Mouse (Mus musculus) right cerebral cortex, postnatal 25 days (tissue): ENCODE measurements around the gene Axin1.

Experiments
- DNase-seq: peaks from one replicate; pipeline ENCODE4 v3.0.0; 2022

The Axin1 gene

DNA sequence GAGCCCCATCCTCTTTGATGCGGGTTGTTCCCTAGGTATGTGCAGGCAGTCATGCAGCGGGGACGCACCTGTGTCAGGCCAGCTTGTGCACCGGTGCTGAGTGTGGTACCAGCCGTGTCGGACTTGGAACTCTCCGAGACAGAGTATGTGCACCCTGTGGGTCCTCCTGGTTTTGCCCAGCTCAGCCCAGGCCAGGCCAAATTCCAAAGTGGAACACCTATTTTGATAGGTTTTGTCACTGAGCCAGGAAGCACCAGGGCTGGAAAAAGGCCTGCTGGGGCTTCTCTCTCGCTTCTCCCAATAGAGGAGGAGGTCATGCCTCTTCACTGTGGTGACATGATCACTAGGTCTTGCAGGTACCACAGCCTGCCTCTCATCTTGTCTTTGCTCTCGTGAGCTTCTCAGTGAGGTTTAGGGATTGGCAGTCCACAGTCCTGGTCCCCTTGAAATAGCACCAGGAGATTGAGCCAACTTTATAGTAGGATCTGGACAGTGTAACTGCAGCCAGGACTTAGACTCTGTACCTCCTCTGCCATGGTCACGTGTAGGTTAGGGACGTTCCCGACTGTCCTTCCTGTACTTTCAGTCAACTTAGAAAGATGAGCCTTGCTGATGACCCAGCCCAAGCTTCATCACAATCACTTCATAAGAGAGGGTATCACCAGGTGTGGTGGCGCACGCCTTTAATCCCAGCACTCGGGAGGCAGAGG lies 54.1 kb downstream of the Axin1 start:
- no peak for DNase-seq

DNA sequence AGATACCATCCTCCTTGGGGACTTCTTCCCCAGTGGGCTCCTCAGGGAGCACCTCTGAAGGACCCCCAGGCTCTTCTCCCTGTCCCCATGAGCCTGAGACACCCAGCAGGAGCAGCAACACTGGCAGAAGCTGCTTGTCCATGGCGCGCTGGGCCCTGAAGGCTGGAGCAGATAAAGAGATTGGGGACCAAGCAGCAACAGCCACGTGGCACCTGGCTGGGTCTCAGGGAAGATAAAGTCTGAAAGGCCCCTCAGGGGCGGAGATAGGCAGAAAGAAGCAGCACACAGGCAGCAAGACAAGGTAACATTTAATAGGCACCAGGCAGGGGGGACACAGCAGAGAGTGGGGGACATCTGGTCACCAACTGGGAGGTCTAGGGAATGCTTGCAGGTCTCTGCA lies 60.4 kb downstream of the Axin1 start, which contains the start of gene Pdia2:
Pdia2 (minus strand) TSS at position 196 of the 400 bp plus-strand sequence.
- no peak for DNase-seq

DNA sequence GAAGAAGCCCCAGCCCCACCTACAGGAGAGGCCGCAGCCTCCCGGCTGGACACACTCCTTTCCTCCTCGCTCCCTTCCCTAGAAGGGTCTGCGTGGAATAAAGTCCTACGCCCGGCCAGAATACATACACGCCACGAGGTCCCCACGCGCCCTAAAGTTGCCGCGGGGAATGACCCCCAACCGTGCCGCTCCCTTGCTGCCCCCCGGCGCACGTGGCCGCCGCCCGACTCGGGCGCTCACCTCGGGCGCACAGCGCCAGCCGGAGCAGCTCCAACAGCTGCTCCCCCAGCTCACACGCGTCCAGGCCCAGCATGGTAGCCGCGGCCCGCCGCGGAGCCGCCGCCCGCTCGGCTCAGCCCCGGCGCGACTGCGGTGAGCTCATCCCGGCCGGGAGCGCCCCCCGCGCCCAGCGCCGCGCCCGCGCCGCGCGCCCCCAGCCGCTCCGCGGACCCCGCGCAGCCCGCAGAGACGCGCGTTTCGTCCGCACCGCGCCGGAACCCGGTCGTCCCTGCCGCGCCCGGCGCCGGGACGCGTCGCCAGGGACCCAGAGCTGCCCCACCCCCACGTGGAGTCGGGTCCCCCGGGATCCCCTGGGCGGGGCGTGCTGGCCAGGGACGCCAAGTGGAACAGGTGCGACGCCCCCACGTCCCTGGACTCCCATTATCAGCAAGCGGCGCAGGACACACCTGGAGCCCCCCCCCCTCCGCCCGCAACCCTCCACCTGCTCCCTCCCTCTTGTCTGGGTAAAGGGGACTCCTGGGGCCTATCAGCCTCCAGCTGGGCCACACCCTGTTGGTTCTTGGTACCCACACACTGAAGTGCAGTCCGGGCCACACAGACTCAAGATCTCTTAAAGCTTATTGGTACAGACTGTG lies 62.6 kb downstream of the Axin1 start:
- peak; percentile 62 for DNase-seq

DNA sequence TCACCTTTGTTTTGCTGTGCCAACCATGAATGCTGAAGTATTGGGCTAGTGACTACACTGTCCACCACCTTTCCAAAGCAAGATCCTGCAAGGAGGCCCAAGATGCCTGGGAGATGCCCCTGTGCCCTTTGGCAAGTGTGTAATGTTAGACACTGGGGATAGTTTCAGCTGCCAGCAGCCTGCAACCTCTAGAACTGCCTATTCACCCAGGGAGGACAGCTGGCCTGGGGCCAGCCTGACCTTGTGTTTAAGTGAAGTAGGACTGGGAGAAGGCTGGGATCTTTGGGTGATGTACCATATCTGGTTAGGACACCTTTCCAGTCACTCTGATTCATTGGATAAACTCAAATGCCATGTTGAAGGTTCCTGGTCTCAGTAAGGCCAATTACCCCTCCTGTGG lies 63.5 kb downstream of the Axin1 start:
- no peak for DNase-seq

DNA sequence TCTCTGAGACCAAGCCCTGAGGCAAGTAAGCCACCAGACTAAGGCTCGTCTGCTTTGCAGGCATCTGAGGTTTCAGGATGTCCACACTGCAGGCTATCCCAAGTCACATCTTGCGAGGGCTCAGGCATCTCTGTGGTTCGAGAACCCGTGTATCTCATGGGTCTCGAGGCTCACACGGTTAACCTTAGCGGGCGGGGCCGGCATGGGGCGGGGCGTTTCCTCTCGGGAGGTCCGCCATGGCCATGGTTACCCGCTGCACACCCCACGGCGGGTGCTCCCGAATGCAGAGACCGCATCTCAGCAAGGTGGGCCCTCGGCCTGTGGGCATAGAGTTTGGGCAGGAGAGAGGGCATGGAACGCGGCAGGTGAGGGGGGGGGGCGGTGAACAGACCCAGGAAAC lies 64.2 kb downstream of the Axin1 start, which contains the start of gene Rgs11:
Rgs11 (plus strand) TSS at position 215 of the 400 bp plus-strand sequence.
- peak; percentile 33 for DNase-seq

DNA sequence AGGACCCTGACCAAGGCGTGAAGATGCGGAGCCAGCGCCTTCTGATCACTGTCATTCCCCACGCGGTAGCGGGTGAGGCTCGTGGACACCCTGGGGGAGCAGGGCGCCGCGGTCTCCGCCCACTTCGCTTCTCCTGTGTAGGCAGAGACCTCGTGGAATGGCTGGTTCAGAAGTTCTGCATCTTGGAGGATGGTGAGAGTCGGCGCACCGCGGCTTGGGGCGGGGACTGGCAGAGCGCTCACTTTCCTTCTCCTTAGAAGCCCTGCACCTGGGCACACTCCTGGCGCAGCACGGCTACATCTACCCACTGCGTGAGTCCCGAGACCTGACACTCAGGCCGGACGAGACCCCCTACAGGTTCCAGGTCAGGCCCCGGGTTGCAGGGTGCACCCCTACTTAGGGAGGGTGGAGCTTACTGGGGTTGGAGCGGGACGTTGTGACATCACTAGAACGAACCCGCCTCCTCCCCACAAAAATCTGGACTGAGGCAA lies 64.9 kb downstream of the Axin1 start:
- DNase-seq = peak; percentile 83

DNA sequence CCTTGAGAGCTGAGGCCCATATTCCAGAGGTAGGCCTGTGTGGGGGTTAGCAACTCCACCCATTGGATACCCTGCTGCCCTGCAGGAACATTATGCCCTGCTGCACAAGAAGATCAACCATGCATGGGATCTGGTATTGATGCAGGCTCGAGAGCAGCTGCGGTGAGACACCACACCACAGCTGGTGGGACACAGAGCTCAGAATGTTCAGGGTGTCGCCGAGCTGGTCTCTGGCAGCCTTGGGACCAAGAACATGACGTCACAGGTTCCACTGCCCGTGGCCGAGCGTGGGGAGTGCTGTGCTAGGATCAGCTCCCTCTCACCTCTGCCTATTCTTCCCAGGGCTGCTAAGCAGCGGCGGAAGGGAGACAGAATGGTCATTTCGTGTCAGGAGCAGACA lies 66.3 kb downstream of the Axin1 start:
- no peak for DNase-seq

DNA sequence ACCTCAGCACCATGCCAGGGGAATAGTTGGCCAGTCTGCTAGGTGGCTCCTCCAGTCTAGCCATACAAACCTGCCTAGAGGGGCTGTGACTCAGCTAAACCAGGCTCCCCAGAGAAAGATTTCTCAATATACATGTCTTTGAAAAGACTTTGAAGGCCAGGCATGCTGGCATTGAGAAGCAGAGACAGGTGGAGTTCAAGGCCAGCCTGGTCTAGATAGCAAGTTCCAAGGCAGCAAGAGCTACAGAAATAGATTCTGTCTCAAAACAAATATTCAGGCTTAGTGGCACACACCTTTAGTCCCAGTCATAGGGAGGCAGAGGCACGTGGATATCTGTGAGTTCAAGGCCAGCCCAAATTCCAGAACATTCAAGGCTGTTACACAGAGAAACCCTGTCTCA lies 67.9 kb downstream of the Axin1 start:
- no peak for DNase-seq

DNA sequence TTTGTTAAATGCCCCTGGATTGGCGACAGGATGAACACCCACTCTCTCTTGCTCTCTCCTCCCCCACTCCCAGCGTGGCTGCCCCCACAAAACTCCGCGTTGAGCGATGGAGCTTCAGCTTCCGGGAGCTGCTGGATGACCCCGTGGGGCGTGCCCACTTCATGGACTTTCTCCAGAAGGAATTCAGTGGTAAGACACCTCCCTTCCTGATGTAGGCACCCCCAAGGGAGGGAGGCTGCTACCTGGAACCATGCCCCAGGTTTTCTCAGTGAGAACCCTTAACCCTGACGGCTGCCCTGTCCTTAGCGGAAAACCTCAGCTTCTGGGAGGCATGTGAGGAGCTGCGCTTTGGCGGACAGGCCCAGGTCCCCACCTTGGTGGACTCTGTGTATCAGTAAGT lies 69.2 kb downstream of the Axin1 start, which contains the start of gene Arhgdig:
Arhgdig (minus strand) TSS at position 101 of the 400 bp plus-strand sequence.
- DNase-seq = no peak

DNA sequence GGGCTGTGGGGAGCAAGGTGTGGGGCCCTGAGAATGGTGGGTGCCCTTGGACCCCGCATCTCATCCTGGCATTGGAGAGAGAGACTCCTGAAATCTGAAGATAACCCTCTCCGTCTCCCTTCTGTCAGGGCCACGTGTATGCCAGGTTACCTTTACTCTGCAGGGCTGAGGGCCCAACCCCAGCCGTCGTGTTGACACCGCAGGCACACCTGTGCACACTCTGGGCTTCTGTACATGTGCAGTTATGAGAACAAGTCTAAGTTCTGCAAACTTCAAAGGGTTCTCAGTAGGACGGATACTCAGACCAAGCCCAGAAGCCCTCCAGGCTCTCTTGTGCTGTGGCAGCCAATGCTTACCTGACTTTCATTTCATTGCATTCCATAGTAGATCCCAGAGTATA lies 73.8 kb downstream of the Axin1 start:
- no peak for DNase-seq

DNA sequence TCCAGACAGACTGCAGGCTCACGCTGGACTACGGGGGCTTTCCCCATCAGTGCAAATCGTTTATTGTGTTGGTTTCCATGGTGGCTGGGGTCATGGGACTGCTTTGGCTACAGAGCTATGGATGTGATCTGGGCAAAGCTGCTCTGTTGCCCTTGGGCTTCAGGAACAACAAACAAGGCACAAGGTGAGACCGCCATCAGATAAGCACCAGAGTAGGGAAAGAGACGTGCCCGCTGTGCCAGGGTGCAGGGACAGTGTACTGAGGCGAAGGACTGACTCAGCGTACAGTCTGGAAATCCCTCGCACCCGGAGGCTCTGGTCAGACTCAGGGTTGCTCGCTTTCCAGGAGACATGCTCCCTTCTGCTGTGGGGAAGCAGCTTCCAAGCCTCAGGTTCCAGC lies 74.2 kb downstream of the Axin1 start:
- DNase-seq = no peak

DNA sequence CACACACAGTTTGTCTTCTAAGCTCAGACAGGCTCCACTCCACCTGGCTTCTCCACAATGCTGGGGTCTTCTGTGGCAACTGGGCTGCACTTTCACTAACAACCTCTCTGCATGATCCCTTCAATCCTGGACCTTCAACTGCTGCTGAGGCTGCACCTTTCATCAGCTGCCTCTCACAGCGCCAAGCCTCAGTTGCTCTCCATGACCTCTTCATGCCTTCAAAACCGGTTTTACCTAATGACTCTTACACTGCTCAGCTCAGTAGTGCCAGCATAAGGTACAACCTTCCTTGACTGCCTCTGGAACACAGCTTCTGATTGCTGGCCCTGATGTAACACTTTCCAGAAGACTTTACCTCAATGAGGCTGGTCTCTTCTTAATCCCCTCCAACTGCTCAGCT lies 83.0 kb downstream of the Axin1 start:
- DNase-seq = no peak

DNA sequence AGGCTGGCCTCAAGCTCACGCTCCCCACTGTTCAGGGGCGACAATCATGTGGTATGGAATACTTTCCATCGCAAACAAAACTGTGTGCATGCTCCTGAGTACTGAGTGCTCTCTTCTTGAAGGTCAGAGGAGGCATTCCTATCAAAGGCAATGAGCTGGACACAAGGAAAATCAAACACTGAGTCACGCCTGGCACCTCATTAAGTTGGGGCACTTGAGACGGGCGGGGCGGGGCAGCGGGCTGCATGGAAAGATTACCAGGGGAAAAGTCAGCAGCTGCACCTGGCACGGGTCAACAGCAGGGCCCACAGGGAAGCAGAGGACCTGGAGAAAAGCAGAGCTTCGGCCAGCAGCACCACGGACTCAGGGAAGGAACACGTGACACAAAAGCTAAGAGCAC lies 86.7 kb downstream of the Axin1 start:
- no peak for DNase-seq

DNA sequence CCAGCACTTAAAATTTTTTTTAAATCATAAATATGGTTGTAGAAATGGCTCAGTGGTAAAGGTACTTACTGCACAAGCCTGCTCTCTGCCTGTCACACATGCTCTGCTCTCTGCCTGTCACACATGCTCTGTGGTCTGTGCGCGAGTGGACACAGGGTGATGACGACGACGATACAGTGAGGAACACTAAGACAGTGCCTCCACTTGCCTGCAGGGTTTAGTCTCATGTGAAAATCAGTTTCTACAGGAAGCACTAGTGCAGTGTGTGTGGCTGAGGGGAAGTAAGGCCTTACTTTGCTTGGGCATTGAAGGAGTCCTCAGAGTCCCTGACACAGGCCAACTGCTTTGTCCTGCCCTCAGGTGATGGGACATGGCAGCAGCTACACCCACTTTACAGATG lies 91.3 kb downstream of the Axin1 start:
- DNase-seq = no peak

DNA sequence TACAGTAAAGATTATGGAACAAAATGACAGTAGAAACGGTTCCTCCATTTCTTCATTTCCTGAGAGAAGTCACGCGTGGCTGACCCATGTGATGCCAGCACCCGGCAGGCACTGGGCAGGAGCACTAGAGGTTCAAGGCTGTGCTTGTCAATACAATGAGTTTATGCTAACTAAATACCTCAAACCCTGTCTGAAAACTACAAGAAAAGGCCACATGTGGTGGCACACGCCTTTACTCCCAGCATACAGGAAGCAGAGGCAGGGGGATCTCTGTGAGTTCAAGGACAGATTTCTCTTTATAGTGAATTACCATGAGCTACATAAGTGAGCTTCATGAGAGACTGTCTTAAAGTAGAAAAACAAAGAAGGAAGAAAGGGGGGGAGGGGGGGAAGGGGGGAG lies 92.7 kb downstream of the Axin1 start:
- no peak for DNase-seq

DNA sequence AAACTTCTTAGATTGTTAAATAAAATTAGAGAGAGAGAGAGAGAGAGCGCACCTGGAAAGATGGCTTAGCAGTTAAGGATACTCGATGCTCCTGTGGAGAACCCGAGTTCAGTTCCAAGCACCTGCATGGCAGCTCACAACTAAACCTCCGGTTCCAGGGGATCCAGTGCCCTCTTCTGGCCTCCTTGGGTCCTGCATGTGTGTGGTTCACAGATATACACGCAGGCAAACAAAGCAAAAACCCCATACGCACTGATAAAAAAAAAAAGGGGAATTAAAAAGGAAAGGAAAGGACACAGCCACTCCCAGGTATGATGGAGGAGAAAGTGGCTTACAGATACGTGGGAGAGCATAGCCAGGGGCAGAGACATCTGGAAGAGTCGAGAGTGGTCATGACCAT lies 94.4 kb downstream of the Axin1 start:
- DNase-seq = no peak

DNA sequence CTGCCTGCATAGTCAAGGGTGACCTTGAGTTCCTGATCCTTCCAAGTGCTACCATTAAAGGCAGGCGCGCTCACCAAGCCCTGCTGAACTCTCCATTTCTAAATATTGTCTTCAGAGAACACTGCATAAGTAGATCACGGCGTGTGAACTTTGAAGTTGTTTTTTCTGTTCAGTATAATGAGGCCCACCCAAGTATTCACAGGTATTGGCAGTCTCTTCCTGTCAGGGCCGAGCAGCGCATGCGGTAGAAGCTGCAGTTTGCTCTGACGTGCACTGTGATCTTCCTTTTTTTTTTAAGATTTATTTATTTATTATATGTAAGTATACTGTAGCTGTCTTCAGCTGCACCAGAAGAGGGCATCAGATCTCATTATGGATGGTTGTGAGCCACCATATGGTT lies 95.9 kb downstream of the Axin1 start:
- DNase-seq = no peak

DNA sequence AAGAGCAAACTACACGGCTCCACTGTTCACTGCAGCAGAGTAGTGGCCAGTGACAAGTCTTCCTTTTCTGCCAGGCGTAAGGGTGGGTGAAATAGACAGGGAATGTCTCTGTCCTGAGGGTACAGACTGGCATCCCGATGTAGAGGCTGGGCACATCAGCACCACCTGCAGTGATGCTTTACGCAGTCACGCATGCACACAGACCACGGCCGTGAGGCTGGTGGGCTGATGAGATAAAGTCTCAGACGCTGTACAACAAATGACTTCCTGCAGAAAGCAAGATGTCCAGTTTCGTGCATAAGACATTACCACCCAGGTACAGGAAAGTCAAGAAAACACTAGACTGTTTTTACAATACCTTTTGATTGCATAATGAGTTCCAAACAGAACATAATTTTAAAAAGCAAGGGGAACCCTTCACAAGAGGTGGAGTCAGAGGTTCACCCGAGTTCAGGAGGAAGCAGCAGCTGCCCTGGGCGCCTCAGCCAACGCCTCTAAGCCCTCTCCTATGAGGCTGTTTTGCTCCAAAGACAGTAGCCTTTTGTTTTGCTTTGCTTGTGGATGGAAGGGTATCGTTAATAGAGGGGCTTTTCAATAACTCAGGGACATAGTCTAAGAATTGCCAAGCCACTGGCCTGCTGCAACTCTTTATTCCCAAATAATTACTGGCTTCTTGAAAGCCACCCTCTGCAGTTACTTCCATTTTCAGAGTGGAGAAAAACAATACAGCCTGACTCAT lies 96.8 kb downstream of the Axin1 start:
- no peak for DNase-seq

DNA sequence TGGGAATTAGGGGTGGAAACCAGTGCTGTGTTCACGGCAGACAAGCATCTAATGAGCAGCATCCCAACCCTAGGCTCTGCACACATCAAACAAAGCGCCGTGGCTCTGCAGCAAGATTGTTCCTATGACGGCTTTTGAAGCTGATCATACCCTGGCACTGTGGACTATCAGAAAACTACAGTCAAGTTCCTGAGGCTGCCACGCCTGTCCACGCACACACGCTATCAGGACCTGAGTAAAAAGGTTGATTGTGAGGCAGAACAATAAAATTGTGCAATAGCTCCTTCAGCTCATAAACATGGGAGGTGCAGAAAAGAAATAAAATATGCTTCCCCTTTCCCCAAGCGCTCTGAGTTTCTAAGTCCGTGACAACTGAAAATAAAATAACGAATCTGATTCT lies 99.2 kb downstream of the Axin1 start:
- DNase-seq = no peak

DNA sequence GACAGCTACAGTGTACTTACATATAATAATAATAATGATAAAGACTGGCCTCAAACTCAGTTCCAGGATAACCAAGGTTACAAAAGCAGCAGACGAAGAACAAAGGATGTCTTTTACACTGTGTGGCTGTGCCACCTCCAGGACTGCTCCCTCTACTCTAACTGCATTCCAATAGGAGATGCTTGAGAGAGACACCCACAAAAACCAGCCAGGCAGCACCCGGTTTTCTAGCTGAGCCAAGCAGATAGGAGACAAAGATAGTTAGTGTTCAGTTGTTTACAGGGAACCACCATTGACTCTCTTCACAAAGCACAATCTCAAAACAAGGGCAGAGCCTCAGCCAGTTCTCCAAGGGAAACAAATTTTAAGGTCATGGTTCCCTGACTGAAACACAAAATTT lies 101.1 kb downstream of the Axin1 start:
- no peak for DNase-seq

DNA sequence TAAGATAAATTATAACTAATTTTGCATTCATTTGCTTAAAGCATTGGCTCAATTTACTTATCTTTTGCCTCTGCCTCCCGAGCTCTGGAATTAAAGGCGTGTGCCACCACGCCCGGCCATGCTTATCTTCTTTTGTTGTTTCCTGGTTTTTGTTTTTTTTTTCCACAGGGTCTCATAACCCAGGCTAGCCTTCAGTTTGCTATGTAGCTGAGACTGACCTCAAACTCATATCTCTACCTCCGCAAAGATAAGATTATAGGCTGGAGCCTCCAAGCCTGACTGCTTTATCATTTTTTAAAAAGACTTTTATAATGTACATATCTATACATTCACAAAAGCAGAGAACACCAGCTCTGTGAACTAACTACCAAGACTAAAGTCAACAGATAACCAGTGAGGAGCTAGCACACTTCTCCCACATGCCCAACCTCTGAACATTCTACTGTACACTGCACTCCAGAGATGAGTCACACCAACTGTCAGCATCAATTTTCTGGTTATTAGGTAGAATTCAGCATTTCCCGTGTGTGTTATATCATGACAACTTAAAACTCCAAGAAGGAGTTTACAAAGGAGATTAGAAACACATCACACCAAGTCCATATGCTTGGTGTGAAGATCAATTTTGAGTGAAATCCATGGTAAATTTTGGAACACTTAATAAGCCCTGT lies 101.8 kb downstream of the Axin1 start:
- DNase-seq = no peak

DNA sequence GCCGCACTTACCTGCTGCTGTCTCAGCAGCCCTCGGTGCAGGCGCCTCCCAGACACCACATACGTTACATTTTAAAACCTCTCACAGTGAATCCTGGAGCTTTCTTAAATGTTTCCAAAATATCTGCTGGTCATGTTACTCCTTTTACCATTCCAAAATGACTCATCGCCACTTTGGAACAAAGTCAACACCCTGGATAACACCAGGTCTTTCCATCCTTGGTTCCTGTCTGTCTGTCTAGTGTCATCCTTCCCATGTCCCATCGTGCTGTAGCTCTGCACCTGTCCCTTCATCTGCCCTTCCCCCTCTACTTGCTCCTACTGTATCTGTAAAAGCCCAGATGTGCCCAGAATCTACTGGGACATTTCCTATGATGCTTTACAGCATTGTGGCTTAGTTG lies 102.5 kb downstream of the Axin1 start:
- no peak for DNase-seq
